ENCODE assay signal across 13 mouse cellular contexts in genomic region chr14:120136736-120137135, GRCm38 (mm10).
DNase-seq lines count a peak whose midpoint lies in the region; ATAC-seq lines count a peak whose summit lies in the region.
"Had no signal": no experiment of that assay in that cellular context is flagged by ENCODE, and none has a peak within 500 bp of the region (broad histone marks: within the 10 kb centered on the region; RNA-seq: fewer than 3 reads in every experiment).

No protein-coding gene starts in this region.

- no peaks in the 10 kb centered on the region for H3K36me3 ChIP-seq in intestine, embryonic 14.5 days (ENCODE audit: control insufficient read depth, insufficient read depth, low read length)
- H3K36me3 ChIP-seq in intestine, embryonic 16.5 days (ENCODE audit: control insufficient read depth, insufficient read depth, low read length) = no peaks in the 10 kb centered on the region
- H3K36me3 ChIP-seq: neural tube, embryonic 12.5 days had no signal

- H3K4me3 ChIP-seq in intestine, embryonic 14.5 days (ENCODE audit: low read depth, low read length) = no peak overlapping the region
- no peak overlapping the region for H3K4me3 ChIP-seq in intestine, embryonic 16.5 days (ENCODE audit: low read length)
- H3K4me3 ChIP-seq: neural tube, embryonic 12.5 days had no signal

- no peaks in the 10 kb centered on the region for H3K27me3 ChIP-seq in intestine, embryonic 14.5 days (replicated peaks; ENCODE audit: control insufficient read depth, insufficient read depth, low read length)
- no peaks in the 10 kb centered on the region for H3K27me3 ChIP-seq in intestine, embryonic 16.5 days (replicated peaks; ENCODE audit: control insufficient read depth, insufficient read depth, low read length)
- H3K27me3 ChIP-seq: neural tube, embryonic 12.5 days had no signal

- no peak overlapping the region for H3K27ac ChIP-seq in intestine, embryonic 14.5 days (ENCODE audit: low read depth)
- no peak overlapping the region for H3K27ac ChIP-seq in intestine, embryonic 16.5 days (ENCODE audit: low read length)
- H3K27ac ChIP-seq: neural tube, embryonic 12.5 days had no signal

- H3K4me1 ChIP-seq in intestine, embryonic 14.5 days (replicated peaks; ENCODE audit: control insufficient read depth, insufficient read depth, low read length) = peaks cover 6% of the 10 kb centered on the region; the same call in 1 of the 2 replicates
- 0 out of 2 replicates have a peak, but pooled peaks cover 3% of the 10 kb centered on the region for H3K4me1 ChIP-seq in intestine, embryonic 16.5 days (ENCODE audit: control insufficient read depth, insufficient read depth, low read length)

- H3K4me2 ChIP-seq in intestine, embryonic 14.5 days (ENCODE audit: low read length) = no peak overlapping the region
- H3K4me2 ChIP-seq in intestine, embryonic 16.5 days (ENCODE audit: low read depth, low read length) = no peak overlapping the region

- no peaks in the 10 kb centered on the region for H3K9me3 ChIP-seq in intestine, embryonic 14.5 days (ENCODE audit: control insufficient read depth, low read length)
- no peaks in the 10 kb centered on the region for H3K9me3 ChIP-seq in intestine, embryonic 16.5 days (ENCODE audit: control insufficient read depth, low read length)
- H3K9me3 ChIP-seq: neural tube, embryonic 12.5 days had no signal

- 87% methylated on average over 8 of the region's 8 CpGs for WGBS in intestine, embryonic 14.5 days
- 91% methylated on average over 8 of the region's 8 CpGs for WGBS in intestine, embryonic 16.5 days

- peak; percentile 65 to 71 for DNase-seq in cerebellum, postnatal 14 days
- no peak for DNase-seq in cerebellum, adult 11 months
- DNase-seq in intestine, embryonic 14.5 days (ENCODE audit: low spot score) = peak; percentile 47
- DNase-seq in testis, postnatal 10 days (ENCODE audit: low spot score) = peak; percentile 40
- no peak for DNase-seq in testis, postnatal 14 days (ENCODE audit: low spot score)
- peak; percentile 55 to 80 for DNase-seq in right cerebral cortex, postnatal 36 days (ENCODE audit: low spot score in 2 of 2)
- no peak for DNase-seq in kidney, adult 9 months
- DNase-seq: adrenal gland, postnatal 10 days; gastrocnemius, postnatal 36 days; kidney, adult 11 months; thymus, postnatal 25 days had no signal

- H3K9ac ChIP-seq in intestine, embryonic 14.5 days (ENCODE audit: low read length) = no peak overlapping the region
- no peak overlapping the region for H3K9ac ChIP-seq in intestine, embryonic 16.5 days (ENCODE audit: low read depth, low read length)
- H3K9ac ChIP-seq: neural tube, embryonic 12.5 days had no signal

- ATAC-seq in intestine, embryonic 14.5 days (replicated peaks; ENCODE audit: low FRiP score, low TSS enrichment, low read depth) = no peak
- ATAC-seq in intestine, embryonic 16.5 days = no peak

Comparison
In these comparisons a context has a peak if more than half of its experiments do, and no peak if none do; other contexts are left out.
1. DNase-seq: peak in cerebellum, postnatal 14 days (2 of 2), intestine, embryonic 14.5 days (single experiment), testis, postnatal 10 days (single experiment) and right cerebral cortex, postnatal 36 days (2 of 2); none in cerebellum, adult 11 months (single experiment), testis, postnatal 14 days (single experiment) and kidney, adult 9 months (single experiment).